Mouse (Mus musculus): Measurements from ENCODE around the gene Pcolce2.

DNA sequence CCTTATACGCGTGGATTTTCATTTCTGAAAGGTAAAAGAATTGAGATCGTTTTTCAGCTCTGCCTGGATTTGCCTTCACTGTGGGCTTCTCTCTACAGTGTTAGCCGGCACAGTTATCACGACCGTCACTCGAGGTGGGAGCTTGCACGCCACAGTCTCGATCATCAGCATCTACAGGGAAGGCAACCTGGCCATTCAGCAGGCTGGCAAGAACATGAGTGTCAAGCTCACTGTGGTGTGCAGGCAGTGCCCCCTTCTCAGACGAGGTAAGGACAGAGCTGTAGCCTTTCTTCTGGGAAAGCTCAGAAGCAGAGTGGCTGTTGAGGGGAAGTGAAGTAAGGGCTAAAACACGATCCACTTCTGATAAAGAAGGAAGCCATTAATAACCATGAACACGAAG, 57.1 kb downstream of the Pcolce2 start:
- TF ChIP-seq POLR2A (IDR thresholded peaks at IDR 0.05; ENCODE audit: borderline replicate concordance, extremely low read depth, low read depth, low read length) (no peak), CTCF (IDR thresholded peaks at IDR 0.05; ENCODE audit: insufficient read depth, low read length) (no peak)

Data from lung, adult 2 months (tissue).